Mouse (Mus musculus) layer of hippocampus, adult 6 months (tissue): ENCODE measurements around the gene Olfr1346. TPM values are rescaled to one million over a fixed set of nuclear protein-coding genes. Genes with fewer than 3 reads are reported as not detected.

Experiments used
- long read RNA-seq, 2 experiments: library from polyadenylated mRNA; unstranded; transcript quantifications; one replicate each; pipeline ENCODE4 v2.0.0; 2019 to 2020
- polyA plus RNA-seq: library from polyadenylated mRNA; unstranded; fragments of <200 nt; fragmentation: Nextera tagmentation; gene quantifications from 2 replicates; pipeline ENCODE4 v1.2.3, GENCODE M21; 2021

Gene Olfr1346
- polyA plus RNA-seq: not detected in 2 replicates
- long read RNA-seq, experiment 1: 0 reads
- long read RNA-seq, experiment 2: 0 reads

DNA sequence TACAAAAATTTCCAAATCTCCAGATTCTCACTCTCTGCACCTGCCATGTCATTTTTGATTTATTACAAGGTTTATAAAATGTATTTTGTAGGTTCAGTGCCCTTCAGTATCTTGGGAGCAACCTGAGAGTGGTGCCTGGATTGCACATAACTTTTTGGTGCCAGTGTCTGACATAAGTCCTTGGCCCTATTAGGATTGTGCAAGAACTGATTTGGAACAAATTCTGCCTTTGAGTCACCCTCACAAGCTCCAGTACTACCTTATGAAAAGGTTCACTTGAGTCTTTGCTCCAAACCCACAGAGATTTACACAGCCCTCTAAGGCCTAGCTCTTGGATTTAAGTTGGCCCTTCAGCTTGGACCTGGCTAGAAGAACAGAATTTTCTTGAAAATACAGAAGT, at the start of gene Olfr1346:
Olfr1346 (plus strand) TSS at position 151 of the 400 bp plus-strand sequence.

DNA sequence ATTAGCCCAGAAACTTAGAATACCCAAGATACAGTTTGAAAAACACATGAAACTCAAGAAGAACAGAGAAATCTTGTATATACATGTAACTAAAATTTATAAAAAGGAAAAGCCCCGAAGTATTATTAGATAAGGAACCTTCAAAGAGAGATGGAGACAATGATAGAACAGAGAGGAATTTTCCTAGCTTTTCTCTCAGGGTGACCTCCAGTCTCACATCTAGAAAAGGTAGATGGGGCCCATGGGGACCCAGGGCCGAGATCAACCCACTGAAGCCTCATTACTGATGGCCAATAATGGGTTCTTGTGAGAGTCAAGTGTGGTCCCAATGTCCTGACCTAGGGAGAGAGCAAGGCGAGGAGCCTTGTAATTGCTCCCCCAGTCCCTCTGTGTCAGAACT, 28.5 kb upstream of the Olfr1346 start, which contains the start of gene Olfr1344:
Olfr1344 (plus strand) TSS at position 301 of the 400 bp plus-strand sequence.

DNA sequence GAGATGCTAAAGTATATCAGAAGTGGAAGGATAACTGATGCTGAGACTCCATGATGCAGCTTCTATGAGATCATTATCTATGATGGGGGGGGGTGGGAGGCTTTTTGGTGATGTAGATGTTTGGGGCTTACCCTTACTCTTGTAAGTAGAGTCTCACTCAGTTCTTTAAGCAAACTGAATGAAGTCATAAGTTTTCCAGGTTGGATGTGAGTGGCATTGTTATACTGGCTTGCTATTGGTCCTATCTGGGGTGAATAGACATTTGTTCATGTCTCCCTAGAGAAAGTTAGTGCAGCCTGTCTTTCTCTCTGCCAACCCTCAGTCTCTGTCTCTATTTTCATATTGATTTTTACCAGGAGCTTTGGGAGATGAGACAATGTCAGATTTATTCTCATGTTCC, 11.0 kb upstream of the Olfr1346 start, which contains the start of gene Olfr1336:
Olfr1336 (plus strand) TSS at position 301 of the 400 bp plus-strand sequence.

DNA sequence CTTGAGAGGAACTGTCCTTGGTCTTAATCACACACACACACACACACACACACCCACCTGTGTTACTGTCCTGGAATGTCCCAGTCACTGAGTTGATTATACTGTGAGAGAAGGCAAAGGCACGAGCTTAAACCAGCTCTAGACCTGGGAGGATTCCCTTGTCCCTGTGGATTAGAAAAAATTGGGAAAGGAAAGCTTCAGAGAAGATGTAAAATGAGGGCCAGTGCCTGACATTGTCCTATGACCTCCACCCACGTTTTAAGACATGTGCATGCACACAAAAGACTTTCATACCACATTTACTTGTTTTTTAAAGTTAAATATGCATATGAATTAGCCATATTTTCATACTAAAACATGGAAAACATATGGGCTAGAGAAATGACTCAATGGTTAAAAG, 19.9 kb downstream of the Olfr1346 start, which contains the start of gene Olfr5:
Olfr5 (minus strand) TSS at position 101 of the 400 bp plus-strand sequence.

DNA sequence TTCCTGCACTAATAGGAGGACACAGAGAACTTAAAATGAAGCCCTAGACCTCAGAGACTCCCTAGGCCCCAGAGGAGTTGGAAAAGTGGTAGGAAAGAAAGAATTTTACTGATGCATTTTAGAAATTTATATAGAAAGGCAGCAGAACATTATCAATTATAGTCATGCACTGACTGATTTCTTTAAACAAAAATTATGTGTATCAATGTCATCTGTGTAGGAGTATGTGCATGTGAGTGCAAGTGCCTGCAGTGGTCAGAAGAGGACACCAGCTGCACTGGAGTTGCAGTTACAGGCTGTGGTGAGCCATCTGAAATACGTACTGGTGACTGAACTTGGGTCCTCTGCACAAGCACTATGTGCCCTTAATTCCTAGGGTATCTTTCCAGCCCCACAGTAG, 32.8 kb downstream of the Olfr1346 start, which contains the start of gene Olfr1347:
Olfr1347 (minus strand) TSS at position 101 of the 400 bp plus-strand sequence.

DNA sequence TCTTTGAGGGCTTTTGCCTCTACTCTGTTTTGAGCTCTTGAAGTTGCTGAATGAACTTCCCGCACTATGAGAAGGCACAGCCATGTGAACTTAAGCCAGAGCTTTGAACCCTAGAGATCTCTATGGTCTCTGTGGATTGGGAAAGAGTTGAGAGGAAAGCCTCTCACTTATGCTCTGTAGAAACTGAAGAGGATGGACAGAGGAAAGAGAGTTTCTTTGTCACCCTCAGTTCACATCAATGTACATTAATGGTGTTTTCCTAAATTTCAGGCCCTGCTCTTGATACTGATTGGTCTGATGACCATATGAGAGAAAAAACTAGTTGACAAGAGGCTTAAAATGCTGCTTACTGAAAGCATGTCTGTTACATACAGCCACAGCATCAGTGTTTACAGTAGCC, 41.7 kb downstream of the Olfr1346 start, which contains the start of gene Olfr1348:
Olfr1348 (minus strand) TSS at position 101 of the 400 bp plus-strand sequence.

DNA sequence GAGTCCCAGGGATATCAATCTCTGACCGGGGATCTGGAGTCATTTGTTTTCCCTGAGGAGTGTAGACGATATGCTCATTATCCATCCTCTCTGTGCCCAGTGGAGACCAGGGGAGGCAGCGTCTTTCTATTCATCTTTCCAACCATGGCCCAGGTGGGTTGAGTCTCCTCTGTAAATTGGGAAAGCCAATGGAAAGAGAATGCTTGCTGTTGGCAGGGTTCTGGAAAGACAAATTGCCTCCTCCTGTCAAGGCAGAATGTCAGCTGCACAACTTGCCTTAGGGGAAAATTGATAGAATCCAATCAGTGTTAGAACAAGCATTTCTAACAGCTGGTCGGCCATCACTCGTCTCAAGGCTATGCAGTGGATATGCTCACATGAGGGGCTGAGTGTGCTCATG, 55.9 kb downstream of the Olfr1346 start, which contains the start of gene Olfr1349:
Olfr1349 (minus strand) TSS at position 101 of the 400 bp plus-strand sequence.

Other genes starting within 250 kb of the Olfr1346 start
- not detected in 2 replicates for gene Zscan5b, start 244.8 kb upstream of the Olfr1346 start, polyA plus RNA-seq
- not detected in 2 replicates for gene Epp13, start 214.4 kb upstream of the Olfr1346 start, polyA plus RNA-seq
- 13.7 and 16.4 TPM in 2 replicates for gene Zfp667, start 180.5 kb upstream of the Olfr1346 start, polyA plus RNA-seq
- 6.0 and 7.6 TPM in 2 replicates for gene Zfp583, start 135.8 kb upstream of the Olfr1346 start, polyA plus RNA-seq
- 1.6 and 1.8 TPM in 2 replicates for gene Gm3854, start 123.3 kb upstream of the Olfr1346 start, polyA plus RNA-seq
- gene Zfp78, start 103.8 kb upstream of the Olfr1346 start, polyA plus RNA-seq: 2.5 and 3.9 TPM in 2 replicates
- 3.8 and 4.9 TPM in 2 replicates for gene Zfp28, start 83.8 kb upstream of the Olfr1346 start, polyA plus RNA-seq
- gene Smim17, start 68.4 kb upstream of the Olfr1346 start, polyA plus RNA-seq: 3.7 and 4.4 TPM in 2 replicates
- 0.06 and 0.09 TPM in 2 replicates for gene Gm20715, start 56.8 kb upstream of the Olfr1346 start, polyA plus RNA-seq
- gene Olfr1344, start 28.4 kb upstream of the Olfr1346 start, polyA plus RNA-seq: 1.4 and 1.7 TPM in 2 replicates
- gene Olfr1336, start 10.9 kb upstream of the Olfr1346 start, polyA plus RNA-seq: 0.05 TPM in 1 of 2 replicates, not detected in the other
- gene Olfr5, start 19.8 kb downstream of the Olfr1346 start, polyA plus RNA-seq: not detected in 2 replicates
- gene Olfr1347, start 32.7 kb downstream of the Olfr1346 start, polyA plus RNA-seq: not detected in 2 replicates
- not detected in 2 replicates for gene Olfr1348, start 41.6 kb downstream of the Olfr1346 start, polyA plus RNA-seq
- not detected in 2 replicates for gene Olfr1349, start 55.8 kb downstream of the Olfr1346 start, polyA plus RNA-seq
- not detected in 2 replicates for gene Olfr1350, start 97.7 kb downstream of the Olfr1346 start, polyA plus RNA-seq
- 0.98 and 2.4 TPM in 2 replicates for gene Zim1, start 229.3 kb downstream of the Olfr1346 start, polyA plus RNA-seq